Mouse (Mus musculus): ENCODE data around the gene Atg10. TPM values are rescaled to one million over a fixed set of nuclear protein-coding genes. Genes with fewer than 3 reads are reported as not detected.
A peak's percentile ranks its signal among the peaks of the same experiment; 100 is the strongest.

The Atg10 gene
- total and polyA plus RNA-seq, 3 experiments: 2.0 to 4.3 TPM; not detected in 1

DNA sequence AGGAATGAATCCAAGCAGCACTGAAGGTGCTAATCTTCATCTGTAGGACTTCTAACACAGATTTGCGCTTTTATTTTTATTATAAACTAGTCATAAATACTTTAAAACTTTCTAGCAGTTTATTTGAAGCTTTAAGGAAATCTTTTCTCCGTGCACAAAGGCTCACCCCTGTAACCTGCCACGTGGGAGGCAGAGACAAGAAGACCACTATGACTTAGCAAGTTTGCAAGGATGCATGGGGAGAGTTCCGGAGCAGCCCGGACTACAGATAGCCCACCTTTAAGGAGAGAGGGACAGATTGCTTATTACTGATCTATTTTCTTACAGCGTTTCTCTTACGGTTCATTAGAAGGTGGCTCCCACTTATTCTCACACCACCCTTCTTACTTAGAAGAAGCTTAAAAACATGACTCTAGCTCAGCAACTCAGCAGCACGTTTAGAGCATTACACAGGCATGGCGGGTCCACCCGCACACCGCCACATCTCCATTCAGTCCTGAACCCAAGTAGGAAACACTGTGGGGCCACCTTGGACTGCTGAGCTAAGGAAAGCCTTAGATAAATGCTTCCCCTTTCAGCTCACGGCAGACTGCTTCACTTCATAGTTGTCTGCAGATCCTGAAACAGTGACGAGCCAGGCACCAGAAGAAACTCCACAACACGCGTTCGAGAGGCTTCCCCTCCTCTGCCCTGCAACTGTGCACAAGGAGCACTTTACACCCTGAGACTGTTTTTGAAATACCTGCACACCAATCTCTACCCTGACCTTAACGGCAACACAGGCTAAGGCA lies 54.0 kb downstream of the Atg10 start:
- Histone ChIP-seq H3K4me1 (ENCODE audit: control insufficient read depth in 1 of 2, insufficient read depth in 2 of 2, low read length in 2 of 2) (peaks cover 12 to 30% of the 10 kb centered on the region in 2 experiments), H3K79me2 (ENCODE audit: control insufficient read depth, insufficient read depth, low read length, poor library complexity) (no peaks in the 10 kb centered on the region; the same call in 1 of the 2 replicates), H3K27ac (ENCODE audit: control insufficient read depth, low read depth, low read length) (peak overlapping the region; percentile 97), H3K9me3 (replicated peaks; ENCODE audit: insufficient read depth, low read length) (no peaks in the 10 kb centered on the region), H3K36me3 (ENCODE audit: control insufficient read depth in 1 of 2, insufficient read depth in 2 of 2, low read length in 2 of 2) (peaks cover 0 to 20% of the 10 kb centered on the region in 2 experiments; a peak in 2 of 4 replicates), H3K27me3 (ENCODE audit: control insufficient read depth in 1 of 2, insufficient read depth in 2 of 2, low read length in 2 of 2) (no peaks in the 10 kb centered on the region), H3K4me3 (ENCODE audit: control insufficient read depth in 1 of 2, insufficient read depth in 1 of 2, low read depth in 2 of 2, low read length in 2 of 2) (peak overlapping the region; percentile 31 to 62), H3K9ac (ENCODE audit: control insufficient read depth, low read depth, low read length, poor library complexity, severe bottlenecking) (peak overlapping the region; percentile 87)
- peak; percentile 86 for DNase-seq (ENCODE audit: low read depth, low spot score)
- TF ChIP-seq GATA1 (IDR thresholded peaks at IDR 0.05; ENCODE audit: low read depth, low read length) (no peak), ETS1 (IDR thresholded peaks at IDR 0.05; ENCODE audit: low read depth, low read length) (no peak), TCF12 (IDR thresholded peaks at IDR 0.05; ENCODE audit: low read depth, low read length) (0 out of 2 replicates have a peak, but pooled peaks have one; percentile 24), MEF2A (IDR thresholded peaks at IDR 0.05; ENCODE audit: extremely low read depth, insufficient replicate concordance, low read depth, low read length, poor library complexity, severe bottlenecking) (no peak), GABPA (IDR thresholded peaks at IDR 0.05; ENCODE audit: low read depth, low read length) (peak; percentile 52; the same call in 1 of the 2 replicates), SIN3A (IDR thresholded peaks at IDR 0.05; ENCODE audit: low read length) (peak; percentile 13; the same call in 1 of the 2 replicates), ZNF384 (IDR thresholded peaks at IDR 0.05; ENCODE audit: low read depth, low read length) (no peak), USF2 (IDR thresholded peaks at IDR 0.05; ENCODE audit: borderline replicate concordance in 1 of 2, insufficient read depth in 1 of 2, low read depth in 1 of 2, low read length in 2 of 2) (no peak), RCOR1 (IDR thresholded peaks at IDR 0.05; ENCODE audit: low read depth, low read length) (no peak), POLR2A (IDR thresholded peaks at IDR 0.05; ENCODE audit: control insufficient read depth in 1 of 2, insufficient read depth in 1 of 2, low read depth in 1 of 2, low read length in 2 of 2, poor library complexity in 1 of 2) (peak in 1 of 2 experiments; percentile 65; a peak in 2 of 4 replicates), NRF1 (IDR thresholded peaks at IDR 0.05; ENCODE audit: insufficient read depth, low read depth, low read length, poor library complexity, severe bottlenecking) (no peak), MXI1 (IDR thresholded peaks at IDR 0.05; ENCODE audit: low read depth, low read length) (peak; percentile 86), BHLHE40 (IDR thresholded peaks at IDR 0.05; ENCODE audit: borderline replicate concordance, low read depth, low read length) (no peak), NELFE (IDR thresholded peaks at IDR 0.05; ENCODE audit: low read depth, low read length) (0 out of 2 replicates have a peak, but pooled peaks have one; percentile 38), ZMIZ1 (IDR thresholded peaks at IDR 0.05; ENCODE audit: low read depth, low read length) (no peak), POLR2AphosphoS5 (IDR thresholded peaks at IDR 0.05; ENCODE audit: borderline replicate concordance, low read depth, low read length) (no peak; the same call in 1 of the 2 replicates), EP300 (IDR thresholded peaks at IDR 0.05; ENCODE audit: low read depth in 1 of 2, low read length in 2 of 2) (peak; percentile 3 to 40; a peak in 2 of 4 replicates), KAT2A (conservative IDR thresholded peaks at IDR 0.05; ENCODE audit: low read depth, low read length) (no peak), MYC (IDR thresholded peaks at IDR 0.05; ENCODE audit: low read depth, low read length) (peak; percentile 95), USF1 (IDR thresholded peaks at IDR 0.05; ENCODE audit: low read depth, low read length) (peak; percentile 62), TBP (IDR thresholded peaks at IDR 0.05; ENCODE audit: low read depth, low read length) (peak; percentile 86), MAX (IDR thresholded peaks at IDR 0.05; ENCODE audit: low read length) (peak; percentile 81)

All from MEL (cell line).